Mouse (Mus musculus) cerebellum, adult 9-10 months (tissue): ENCODE results near the gene Clcn1.
A peak's percentile ranks its signal among the peaks of the same experiment; 100 is the strongest.

ENCODE experiments used
- DNase-seq: peaks from one replicate; pipeline ENCODE4 v3.0.0; 2022

Clcn1 gene

DNA sequence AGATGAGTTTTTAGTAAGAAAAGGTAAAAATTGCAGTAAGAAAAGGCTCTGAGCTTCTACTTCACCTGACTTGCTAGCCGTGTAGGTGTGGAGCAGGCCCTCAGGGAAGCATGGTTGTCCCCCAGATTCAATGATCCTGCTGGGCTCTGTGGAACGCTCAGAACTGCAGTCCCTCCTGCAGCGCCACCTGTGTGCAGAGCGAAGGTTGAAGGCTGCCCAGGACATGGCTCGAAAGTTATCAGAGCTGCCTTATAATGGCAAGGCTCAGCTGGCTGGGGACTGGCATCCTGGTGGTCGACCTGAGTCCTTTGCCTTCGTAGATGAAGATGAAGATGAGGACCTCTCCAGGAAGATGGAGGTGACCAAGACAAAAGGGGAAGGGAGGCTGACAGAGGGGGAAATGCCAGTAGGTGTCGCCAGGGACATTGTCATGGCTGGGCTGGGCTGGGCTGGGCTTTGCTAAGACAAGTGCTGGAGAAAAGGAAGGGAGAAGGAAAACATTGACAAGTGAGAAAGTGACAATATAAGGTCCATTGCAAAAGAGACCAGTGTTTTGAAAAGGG lies 23.4 kb downstream of the Clcn1 start:
- peak; percentile 44 for DNase-seq

DNA sequence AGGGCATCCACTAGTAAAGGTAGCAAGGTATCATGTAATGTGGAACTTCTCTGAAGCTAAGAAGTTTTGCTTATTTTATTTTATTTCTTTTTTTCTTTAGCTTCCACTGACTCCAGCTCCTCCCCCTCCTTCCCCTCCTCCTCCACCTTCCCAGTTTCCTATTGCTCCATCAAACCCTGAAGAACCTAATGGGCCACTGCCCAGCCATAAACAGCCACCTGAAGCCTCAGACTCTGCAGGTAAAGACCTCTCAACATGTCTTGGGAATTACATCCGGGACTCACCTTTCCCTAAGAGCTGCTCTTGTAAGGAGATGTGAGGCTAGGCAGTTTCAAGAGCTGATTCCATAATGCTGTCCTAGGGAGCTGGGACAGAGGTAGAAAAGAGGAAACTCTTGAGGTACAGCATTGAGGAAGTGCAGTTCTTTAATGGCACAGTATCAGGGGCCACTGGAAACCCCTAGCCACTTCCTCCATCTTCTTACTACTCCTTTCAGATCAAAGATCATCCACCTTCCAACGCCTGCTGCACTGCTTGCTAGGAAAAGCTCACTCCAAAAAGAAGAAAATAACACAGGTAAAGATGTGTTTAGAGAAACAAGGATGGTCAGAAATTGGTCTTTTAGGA lies 24.1 kb downstream of the Clcn1 start:
- DNase-seq = no peak

DNA sequence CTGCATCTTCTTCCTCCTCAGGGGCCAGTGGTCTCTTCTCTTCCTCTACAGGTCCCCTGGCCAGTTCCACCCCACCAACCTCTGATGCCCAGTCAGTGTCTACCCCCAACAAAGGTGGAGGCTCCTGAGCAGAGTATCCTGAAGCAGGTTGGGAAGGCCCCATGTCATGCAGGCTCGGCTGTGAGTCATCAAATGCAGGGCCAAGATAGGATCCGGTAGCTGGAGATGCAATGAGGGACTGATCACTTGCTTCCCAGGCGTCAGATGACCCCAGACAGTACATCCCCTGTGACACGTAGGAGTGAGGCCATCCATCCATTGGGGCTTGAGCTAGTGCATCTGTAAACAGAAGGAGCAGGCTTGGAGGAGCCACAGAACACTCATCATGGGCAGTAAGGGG lies 31.8 kb downstream of the Clcn1 start:
- peak; percentile 28 for DNase-seq

DNA sequence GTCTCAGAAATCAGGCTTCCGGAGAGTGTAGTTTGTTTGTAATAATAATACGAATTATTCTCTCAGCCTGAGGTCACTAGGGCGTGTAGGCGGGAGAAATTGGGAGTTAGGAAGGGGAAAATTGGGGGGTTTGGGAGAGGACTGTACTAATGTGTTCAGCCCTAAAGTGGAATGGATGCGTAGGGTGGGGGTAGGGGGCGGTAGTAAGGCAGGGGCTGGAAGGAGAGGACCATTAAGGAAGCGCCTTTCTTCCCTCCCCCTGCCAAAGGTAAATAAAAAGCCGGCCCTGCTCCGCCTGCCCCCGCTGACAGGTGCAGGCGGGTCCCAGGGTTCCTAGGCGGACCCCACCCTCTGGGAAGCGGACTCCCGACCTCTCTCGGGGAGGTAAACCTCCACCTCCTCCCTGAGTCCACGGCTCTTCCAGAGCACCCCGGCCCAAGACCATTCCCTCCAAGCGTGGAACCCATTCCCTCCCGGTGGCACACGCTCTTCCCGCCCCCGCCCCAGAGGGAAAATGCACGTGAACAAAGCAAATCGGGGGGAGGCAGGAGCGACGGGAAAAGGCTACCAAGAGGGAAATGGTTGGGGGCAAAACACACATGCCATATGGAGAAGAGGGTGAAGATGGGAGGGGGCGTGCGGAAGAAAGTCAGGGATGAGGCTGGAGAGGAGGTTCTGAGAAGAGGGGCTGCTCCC lies 37.0 kb downstream of the Clcn1 start:
- DNase-seq = peak; percentile 73

DNA sequence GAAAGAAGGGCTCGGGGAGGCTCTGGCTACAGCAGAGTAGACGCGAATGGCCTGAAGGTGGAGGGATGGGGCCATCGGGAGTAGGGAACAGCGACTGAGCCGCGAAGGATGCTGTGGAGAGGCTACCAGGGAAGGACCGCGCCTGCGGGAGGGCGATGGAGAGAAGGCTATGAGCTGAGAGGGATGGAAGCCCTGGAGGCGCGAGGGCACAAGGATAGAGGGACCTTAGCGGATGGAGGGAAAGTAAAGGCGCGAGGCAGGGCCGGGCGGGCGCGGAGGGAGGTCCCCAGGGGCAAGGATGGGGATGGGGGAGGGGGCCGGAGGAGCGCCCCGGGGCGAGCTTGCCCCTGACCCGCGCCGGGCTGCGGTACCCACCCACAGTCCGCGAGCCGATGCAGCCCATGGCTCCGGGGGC lies 37.6 kb downstream of the Clcn1 start:
- DNase-seq = no peak

DNA sequence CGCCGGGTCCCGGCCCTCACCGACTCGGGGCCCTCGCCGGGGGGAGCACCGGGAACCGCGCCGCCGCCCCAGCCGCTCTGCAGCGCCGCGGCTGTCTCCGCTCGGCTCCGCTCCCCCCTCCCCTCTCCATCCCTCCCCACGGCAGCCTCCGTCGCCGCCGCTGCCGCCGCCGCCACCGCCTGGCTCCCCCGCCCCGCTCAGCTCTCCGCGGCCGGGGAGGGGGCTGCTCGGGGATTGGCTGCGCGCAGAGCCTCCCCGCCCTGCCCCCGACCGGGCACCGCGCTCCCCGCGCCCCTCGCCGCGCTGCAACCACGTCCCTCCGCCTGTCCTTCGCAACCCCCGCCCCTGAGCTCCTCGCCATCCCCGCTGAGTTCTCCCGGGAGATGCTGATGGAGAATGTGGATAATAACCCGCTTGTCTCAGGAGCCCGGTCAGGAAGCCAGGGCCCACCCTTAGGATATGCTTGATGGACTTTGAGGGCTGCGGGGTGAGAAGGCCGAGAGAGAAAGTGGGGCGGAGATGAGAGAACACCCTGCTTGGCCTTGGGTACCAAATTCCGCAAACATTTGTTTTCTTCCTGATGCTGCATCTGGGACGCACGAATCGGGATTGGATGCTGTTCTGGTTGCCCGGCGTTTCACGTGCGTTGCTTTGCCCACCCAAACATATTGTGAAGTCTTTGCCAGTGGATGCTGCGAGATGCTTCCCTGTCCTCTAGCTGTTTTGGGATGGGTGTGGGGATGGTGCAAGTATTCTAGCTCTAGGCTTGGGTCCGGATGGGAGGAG lies 38.2 kb downstream of the Clcn1 start, which contains the start of gene Fam131b:
Gene Fam131b, minus strand, starts transcription at position 162 of the 786 bp plus-strand sequence.
- peak; percentile 85 for DNase-seq

DNA sequence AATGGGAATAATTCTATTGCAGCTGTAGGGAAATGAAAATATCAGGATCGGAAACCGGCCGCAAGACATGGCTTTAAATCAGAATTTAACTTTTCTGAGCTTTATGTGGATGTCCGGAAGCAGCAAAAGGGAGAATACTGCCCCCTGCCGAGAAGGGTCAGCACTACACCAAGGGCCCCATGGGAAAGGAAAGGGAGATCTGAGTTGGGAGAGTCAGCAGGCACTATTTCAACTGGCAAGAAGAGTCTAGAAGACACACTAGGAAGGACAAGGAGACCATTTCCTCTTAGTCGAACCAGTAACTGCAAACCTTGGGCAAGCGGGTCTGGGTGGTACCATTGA lies 38.8 kb downstream of the Clcn1 start:
- DNase-seq = peak; percentile 94

DNA sequence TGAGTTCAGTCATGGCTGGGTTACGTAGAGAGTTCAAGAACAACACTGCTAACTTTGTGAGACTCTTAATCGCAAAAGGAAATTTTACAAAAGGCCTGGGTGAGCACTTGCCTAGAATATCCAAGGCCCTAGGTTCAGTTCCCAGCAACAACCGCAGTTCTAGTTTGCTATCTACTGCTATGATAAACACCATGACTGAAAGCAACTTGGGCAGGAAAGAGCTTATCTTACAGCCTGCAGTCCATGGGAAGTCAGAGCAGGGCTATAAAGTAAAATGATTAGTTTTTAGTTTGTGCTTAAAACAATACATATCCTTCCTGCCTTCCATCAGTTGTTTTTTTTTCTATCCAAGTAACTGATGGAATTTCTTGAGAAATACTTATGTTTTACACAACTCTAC lies 40.0 kb downstream of the Clcn1 start:
- DNase-seq = peak; percentile 22

DNA sequence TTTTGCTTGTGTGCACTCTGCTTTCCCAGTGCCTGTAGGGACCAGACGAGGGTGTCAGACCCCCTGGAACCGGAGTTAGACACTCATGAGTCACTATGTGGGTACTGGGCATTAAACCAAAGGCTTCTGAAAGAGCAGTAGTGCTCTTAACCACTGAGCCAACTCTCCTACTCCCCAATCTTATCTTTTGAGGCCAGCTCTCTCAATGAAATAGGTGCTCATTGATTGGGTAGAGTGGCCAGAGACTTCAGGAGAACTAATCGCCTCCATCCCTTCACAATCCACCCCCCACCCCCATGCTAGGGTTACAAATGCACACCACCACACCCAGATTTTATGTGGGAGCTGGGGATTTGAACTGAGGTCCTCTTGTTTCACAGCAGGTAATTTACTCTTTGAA lies 42.3 kb downstream of the Clcn1 start:
- DNase-seq = no peak

DNA sequence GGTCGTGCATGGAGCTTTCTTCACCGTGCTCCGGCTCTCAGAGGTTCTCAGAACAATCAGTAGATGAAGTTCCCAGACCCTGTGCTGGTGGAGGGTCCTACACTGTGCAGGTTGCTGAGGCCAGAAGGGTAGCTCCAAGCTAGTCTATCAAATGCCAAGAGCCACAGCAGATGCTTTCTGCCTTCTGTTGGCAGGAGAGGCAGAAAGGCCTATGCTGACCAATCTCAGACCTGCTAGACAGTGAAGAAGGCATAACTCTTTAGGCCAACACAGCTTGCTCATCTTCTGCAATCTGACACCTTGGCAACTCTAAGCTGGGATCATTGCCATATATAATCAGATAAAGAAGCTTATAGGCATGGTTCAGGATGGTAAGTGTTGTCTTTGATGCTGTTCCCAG lies 43.7 kb downstream of the Clcn1 start:
- DNase-seq = peak; percentile 84

DNA sequence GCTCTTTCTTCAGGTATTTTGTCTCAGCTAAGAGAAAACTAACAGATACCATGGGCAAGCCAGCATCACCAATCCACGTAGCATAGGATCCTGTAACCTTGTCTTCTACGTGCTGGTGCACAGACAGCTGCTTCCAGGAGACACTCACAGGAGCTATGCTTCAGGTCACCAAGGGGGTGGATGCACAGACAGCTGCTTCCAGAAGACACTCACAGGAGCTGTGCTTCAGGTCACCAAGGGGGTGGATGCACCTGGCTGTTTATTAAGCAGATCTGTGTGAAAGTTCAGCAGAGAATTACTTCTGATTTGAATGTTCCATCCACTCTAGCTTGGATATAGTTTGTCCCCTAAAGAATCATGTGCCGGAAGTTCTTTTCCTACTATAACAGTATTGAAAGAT lies 44.5 kb downstream of the Clcn1 start:
- no peak for DNase-seq

DNA sequence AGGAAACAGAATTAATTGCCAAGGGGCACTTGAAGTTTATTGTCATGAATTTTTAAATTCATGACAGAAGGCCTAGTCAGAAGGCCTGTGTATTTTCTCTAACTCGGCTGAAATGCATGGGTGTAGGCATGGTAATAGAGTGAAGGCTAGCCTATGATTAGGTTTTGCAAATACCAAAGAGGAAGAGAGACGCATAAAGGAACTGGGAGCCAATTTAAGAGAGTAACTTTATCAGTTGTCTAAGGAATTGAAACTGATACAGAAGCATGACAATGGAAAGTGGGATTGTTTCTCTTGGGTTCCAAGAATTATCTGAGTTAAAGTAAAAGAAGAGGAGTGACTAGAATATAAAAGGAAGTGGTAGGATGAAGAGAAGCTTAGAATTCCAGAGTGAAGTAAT lies 52.7 kb downstream of the Clcn1 start:
- DNase-seq = no peak

DNA sequence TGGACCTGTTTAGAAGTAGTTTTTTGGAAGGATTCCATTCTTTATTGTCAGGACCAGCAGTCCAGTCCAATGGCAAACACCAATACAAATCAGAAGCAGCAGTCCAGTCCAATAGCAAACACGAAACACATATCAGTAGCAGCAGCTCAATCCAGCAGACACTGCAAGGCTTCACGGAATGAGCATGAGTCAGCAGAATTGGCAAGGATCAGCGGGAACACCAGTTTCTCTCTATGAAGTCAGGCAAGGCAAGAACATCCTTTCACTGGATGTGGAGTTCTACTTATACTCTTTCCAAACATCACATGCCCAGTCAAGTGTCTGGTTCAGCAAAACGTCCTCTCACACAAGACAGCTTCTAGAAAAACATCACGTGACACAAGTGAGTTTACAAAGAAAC lies 53.5 kb downstream of the Clcn1 start:
- DNase-seq = no peak

DNA sequence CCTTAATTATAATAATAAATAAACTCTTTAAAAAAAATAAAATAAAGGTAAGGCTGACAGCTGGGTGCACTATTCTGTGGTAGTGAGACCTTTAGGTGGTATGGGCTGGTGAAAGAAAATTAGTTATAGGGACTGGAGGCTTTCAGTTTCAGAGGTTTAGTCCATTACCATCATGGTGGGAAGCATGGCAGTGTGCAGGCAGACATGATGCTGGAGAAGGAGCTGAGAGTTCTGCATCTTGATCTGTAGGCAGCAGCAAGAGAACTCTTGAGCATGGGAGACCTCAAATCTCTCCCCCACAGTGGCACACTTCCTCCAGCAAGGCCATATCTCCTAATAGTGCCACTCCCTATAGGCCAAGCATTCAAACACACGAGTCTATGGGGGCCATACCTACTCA lies 55.7 kb downstream of the Clcn1 start:
- no peak for DNase-seq

DNA sequence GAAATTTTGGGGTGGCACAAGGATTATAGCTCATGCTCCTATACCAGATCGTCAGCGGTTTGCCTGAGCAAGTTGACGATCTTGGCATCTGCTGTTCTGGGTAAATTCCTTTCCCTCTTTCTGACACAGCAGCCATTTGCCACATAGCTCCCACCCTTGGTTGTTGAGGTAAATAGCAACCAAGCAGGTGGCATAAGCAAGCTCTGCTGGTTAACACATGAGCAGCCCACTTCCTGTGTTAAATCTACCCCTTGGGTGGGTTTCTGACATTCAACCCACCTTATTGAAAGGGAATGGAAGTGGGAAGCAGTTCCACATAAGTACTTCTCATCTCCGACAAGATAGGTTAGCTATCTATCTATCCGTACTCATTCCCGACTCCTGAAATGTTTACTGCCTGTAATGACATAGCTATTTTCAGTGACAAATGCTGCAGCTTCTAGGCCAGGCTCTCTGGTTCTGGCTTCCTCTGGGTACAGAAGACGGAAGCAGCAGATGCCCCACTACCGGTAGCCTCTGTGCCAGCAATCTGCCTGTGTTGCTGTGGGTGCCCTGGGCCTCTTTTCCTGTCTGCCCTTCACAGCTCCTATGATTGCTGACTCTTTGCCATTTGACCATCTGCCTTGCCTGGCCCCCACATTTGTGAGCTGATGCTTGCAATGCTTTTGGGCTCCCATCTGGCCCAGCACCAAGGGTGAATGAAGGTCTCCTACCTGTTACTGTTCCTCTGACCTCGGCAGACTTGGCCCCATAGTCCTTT lies 57.1 kb downstream of the Clcn1 start:
- DNase-seq = peak; percentile 98

DNA sequence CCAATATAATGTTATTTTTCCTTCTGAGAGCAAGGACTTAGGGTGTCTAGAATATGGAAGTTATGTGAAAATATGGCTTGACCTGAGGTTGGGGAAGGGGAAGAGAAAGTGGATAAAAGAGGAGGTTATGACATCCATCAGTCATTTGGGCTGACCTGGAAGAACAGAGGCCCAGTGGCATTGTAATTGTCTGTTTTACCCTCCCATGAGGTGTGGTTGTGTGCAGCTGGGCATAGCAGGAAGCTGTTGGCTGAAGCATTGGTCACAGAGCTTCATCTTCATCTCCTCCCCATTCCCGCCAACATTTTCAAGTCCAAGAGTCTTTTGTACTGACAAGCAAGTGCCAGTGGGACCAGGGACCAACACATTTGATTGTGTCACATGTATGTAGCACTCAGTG lies 57.8 kb downstream of the Clcn1 start:
- peak; percentile 63 for DNase-seq

DNA sequence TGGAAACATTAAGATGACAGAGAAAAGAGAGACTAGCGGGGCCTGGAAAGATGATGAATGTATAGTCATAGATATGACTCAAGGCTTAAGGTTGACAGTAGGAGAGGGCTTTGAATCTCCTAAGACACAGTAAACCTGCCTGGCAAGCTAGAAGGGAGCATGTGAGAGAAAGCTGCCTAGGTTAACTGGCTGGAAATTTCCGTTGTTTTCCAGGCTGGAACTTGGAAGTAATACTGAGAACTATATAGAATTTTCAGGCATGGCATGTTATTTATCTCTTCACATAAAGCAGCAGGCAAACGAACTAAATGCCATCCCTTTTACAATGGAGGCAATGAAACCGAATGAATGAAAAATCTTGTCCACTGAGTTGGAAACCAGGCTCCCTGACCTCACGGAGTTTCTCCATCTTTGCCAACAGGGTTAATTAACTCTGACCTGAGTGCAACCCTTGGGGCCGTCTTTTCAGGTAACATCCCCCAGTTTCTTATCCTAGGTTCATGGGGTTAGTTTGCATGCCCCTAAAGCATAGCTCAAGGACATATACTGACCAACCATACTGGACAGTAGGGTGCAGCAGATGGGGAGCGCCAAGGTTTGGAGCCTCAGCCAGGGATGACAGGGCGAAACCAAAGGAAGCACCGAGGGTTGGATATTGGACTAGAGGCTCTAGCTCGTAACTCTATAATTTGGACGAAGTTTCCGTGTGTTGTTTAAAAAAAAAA lies 62.0 kb downstream of the Clcn1 start:
- peak; percentile 82 for DNase-seq

DNA sequence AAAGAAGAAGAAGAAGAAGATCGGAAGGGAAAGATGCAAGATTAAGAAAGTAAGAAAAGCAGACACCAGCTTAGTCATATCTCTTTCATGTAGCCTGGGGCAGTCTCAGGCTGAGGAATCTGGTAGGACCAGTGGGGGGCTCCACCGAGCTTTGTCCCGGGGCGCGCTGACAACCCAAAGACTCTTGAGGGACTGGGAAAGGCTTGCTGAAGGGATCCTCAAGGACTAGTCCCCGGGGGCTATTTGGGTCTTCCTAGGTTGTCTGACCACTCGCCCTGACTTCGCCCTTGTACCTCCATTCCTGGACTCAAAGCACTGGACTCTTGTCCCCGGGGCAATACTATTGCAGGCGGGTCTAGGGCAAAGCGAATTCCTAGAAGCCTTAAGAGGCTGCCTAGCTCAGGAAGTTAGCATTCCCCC lies 62.5 kb downstream of the Clcn1 start:
- peak; percentile 89 for DNase-seq

DNA sequence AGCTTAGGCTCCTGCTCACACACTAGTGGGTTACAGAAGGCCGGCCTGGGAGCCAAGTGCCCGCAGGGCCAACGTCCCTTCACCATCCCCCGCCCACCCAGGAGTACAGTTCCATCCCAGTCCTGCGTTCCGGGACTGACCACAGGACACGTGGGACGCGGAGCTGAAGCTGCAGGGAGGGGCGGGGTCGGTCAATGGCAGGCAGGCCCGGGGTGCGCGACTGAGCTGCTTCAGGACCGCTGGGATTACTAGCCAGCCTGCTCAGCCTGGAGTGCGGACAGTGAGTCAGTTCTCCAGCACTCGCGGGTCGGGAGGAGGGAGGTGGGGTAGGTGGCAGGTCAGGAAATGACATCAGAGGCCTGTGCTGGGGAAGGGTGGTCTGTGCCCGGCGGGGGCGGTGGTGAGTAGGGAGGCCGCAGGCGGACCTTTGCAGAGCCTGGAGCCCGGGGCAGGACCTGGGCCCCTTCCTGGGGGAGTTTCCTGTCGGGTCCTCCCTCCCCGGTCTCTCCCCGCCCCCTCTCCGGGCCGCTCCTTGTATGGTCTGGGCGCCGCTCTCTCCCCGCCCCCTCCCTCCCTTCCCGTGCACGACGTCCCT lies 63.0 kb downstream of the Clcn1 start, which contains the start of gene Zyx:
Gene Zyx, plus strand, starts transcription at position 205 of the 595 bp plus-strand sequence.
- peak; percentile 94 for DNase-seq

DNA sequence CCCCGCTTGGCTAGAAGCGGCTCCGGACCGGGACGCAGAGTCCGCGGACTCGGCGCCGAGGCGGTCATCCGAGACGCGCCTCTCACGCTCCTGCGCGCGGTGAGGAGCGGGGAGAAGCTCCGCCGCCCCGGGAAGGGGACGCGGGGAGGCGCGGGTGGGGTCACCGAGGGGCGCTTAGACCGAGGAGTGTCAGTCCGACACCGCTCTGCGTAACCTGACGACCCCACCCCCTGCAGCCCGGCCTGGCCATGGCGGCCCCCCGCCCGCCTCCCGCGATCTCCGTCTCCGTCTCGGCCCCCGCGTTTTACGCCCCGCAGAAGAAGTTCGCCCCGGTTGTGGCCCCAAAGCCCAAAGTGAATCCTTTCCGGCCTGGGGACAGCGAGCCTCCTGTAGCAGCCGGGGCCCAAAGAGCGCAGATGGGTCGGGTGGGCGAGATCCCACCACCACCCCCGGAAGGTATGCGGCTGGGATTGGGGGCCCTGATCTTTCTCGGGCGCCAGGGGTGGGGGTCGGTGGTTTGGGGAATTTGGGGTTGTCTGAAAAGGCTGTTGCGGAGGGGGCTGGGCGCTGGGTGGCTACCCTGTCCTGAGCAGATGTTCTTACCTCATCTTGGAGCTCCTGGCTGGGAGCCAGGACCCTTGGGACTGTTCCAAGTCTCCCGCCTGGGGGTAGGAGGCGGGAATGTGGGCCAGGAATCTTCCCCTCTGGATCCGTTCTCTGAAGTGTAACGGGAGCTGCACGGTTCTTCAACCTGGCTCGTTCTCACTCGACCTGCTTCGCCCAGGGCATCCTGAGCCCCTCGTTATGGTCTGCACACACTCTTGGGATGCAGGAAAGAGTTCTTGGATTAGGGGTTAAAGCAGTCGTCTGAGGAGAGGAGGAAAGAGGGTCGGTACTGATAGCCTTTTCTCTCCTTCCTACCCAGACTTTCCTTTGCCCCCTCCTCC lies 63.8 kb downstream of the Clcn1 start:
- DNase-seq = peak; percentile 88
